Mouse (Mus musculus) ovary, postnatal 14 days (tissue): Measurements from ENCODE around the gene Snx25.
"Not testable (repeated sequence)": the region's sequence is repeated elsewhere in the genome, so short reads cannot be mapped to it uniquely, and the experiment has no call there.

ENCODE experiments used
- DNase-seq: peaks from one replicate; pipeline ENCODE4 v3.0.0; 2022; ENCODE audit warnings: low spot score

Gene Snx25

DNA sequence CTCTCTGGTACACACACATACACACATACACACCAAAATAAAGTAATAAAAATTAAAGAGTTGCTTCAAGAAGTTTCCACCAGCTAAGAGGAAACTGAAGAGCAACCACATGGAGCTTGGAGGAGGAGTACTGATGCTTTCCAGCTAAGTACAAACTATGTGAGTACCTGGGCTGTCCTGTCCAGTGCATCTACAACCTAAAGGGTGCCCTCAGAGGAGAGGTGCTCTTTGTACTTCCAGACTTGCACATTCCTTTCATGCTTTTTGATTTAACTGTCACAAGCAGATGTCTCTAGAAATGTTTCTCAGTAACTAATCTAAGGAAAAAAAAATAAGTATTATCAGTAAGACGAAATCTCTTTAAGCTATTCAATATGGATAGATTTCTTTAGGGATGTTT lies 14.6 kb downstream of the Snx25 start:
- DNase-seq: no peak

DNA sequence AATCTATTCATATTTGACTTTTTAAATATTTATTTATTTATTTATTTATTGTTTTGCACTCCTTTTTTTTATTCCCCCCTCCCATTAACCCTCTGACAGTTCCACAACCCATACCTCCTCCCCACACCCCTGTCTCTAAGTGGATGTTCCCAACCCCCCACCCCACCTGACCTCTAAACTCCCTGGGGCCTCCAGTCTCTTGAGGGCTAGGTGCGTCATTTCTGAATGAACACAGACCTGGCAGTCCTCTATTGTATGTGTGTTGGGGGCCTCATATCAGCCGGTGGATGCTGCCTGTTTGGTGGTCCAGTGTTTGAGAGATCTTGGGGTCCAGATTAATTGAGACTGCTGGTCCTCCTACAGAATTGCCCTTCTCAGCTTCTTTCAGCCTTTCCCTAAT lies 16.4 kb downstream of the Snx25 start:
- not testable (repeated sequence) for DNase-seq

DNA sequence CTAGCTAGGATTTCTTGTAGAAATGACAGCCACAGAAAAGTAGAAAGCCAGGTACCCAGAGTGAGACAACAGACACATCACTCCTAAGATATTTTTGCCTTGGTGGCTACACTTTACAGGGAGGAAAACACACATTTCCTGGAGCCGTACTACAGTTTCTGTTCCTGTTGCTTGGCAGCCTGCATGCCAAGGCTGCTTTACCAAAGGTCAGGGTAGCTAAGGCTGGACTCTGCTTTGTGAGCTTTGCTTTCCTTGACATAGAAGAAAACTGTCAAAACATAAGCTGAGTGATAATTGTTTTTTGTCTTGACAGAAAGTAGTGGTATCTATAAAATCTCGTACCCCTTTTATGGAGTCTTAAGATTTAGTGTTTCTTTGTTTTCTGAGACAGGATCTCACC lies 21.5 kb downstream of the Snx25 start:
- no peak for DNase-seq

DNA sequence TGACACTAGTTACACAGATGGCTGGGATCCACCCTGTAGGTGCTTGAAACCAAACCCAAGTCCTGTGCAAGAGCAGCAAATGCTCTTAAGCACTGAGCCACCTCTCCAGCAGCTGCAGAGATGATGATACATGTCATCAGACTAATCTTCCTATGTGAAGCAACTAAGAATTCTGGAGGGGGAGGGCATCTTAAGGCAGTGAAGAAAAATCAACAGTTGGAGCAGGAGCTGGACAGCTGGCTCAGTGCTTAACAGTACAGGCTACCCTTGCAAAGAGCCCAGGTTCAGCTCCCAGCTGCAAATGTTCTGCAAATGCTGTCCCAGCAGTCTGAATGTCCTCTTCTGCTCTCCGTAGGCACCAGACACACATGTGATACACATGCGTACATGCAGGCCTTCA lies 29.5 kb downstream of the Snx25 start:
- no peak for DNase-seq

DNA sequence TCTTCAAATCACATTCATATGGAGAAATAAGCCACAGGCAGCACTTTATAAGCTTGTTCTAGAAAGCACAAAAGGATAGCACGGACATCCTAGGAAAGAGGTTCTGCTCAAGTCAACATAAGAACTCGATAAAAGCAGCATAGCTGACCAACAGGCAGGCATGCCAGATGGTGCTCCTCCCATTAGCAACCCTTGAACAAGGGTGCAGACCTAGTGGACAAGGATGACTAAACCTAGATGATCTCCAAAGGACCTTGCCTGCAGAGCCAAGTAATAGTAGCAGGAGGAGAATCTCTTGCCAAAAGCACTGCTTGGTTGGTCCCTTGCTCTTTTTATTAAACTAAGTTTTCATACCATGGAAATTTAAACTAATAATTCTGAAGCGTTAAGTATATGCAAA lies 32.8 kb downstream of the Snx25 start:
- no peak for DNase-seq

DNA sequence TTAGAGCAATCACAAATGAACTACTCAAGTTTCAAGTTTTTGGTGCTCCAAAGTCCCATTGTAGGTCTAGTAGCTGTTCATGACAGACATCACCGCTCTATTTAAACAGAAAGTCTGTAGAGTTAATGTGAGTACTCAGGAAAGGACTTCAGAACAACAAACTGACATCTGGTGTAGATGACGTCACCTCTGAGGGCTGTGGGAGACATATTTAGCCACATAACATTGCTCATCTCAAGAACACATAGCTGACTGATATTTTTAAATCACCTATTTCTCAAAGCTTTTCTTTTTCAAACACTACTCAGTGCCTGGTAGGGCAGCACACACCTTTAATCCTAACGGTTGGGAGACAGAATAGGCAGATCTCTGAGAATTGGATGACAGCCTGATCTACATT lies 34.8 kb downstream of the Snx25 start:
- no peak for DNase-seq

DNA sequence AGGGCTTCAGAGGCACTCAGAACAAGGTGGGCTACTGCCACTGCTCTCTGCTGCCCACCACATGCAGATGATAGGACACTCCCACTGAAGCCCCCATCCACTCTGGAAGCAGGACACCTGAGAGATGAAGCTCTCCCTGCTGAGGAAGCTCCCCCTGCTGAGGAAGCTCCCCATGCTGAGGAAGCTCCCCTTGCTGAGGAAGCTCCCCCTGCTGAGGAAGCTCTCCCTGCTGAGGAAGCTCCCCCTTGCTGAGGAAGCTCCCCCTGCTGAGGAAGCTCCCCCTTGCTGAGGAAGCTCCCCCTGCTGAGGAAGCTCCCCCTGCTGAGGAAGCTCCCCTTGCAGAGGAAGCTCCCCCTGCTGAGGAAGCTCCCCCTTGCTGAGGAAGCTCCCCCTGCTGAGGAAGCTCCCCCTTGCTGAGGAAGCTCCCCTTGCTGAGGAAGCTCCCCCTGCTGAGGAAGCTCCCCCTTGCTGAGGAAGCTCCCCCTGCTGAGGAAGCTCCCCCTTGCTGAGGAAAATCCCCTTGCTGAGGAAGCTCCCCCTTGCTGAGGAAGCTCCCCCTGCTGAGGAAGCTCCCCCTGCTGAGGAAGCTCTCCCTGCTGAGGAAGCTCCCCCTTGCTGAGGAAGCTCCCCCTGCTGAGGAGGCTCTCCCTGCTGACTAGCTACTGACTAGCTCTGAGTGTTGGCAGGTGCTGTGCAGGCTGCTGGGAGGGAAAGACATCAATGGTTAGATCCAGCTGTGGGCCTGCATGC lies 38.4 kb downstream of the Snx25 start:
- not testable (repeated sequence) for DNase-seq

DNA sequence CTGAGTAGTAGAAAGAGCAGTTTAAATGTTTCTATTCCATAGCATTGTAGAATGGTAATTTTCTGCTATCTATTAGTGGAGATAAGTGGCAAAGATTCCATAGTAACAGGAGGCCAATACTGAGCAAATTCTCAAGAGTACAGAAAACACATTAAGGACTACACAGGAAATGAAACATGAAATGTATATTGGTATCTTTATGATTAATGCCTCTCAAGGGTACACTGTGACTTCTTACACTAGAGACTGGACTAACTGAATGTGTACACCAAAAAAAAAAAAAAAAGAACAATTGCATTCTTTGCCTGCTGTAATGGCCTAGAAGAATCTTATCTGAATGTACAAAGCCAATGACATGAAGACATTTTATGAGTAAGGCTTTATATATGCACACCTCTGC lies 44.3 kb downstream of the Snx25 start:
- no peak for DNase-seq

DNA sequence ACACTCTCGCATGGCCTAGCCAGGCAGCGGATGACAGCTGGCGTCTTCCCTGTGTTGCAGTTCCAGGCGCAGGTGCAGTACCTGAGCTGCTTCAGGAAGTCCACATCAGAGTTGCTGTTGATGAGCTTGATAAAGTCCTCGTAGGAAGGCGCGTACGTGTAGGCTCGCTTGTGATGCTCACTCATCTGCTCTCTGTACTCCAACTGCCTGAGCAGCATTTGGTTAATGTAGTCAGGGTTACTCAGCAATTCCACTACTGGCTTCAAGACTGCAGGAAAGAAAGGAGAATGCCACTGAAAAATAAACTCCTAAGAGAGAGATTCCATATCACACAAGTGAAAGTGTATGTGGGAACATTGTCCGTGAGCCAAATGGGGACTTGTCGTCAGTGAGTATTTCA lies 48.5 kb downstream of the Snx25 start:
- no peak for DNase-seq

DNA sequence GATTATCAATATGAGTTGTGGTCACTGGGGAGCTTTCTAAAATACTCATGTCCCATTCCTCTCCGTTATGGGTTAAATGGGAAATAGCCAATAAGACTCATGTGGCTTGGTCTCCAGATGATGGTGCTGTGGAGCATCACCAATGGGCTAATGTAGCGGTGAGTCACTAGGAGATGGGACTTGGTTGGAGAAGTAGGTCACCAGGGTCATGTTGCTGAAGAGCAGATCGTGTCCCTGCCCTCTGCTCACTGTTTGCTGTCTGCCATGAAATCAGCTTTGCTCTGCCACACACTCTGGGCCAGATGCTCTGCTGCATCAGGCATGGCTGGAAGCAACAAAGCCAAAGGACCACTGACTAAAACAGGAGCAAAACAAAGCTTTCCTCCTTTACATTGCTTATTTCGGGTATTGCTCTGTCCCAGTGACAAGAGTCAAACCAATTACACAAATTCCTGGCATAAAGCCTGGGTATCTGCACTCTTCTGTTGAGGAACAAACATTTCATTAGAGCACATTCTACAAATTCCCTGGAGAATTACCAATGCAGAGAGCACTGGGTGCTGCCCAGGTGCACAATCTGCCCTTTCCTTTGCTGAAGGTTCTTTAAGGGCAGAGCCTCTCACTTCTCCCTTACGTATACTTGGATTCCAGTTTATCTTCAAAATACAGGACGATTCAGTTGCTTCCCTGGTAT lies 59.1 kb downstream of the Snx25 start:
- no peak for DNase-seq

DNA sequence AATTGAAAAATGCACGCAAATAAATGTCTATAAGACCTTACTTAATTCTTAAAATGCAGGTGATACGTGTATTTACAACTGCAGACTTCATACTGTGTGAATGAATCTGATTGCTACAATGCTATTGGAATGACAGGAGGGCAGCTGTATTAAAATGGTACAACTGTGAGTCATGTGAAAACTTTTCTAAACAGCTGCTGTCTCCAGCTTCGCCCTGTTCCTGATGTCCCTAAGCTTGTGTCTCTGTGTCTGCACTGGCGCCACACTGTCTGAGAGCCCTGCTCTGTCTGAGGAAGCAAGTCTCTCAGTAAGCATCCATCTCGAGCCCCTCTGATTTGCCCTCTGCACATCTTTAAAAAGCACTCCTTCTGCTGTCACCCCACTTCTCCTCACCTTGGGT lies 68.8 kb downstream of the Snx25 start:
- DNase-seq: no peak

DNA sequence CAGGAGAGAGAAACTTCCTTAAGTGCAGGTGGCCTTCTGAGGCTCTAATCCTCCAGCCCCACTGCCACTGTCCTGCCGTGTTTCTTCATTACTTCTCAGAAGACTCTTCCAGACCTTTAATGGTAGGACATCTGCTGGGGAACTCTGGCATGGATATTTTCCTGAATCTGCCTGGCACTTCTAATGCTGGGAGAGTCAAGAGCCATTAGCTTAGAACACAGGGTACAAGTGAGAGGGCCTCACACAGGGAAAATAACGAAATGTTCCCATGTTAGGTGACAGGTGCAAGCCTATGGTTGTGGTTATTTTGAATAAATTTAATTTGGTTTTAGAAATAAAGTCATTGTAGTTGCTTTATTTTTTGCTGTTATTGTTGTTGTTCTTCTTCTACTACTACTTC lies 70.9 kb downstream of the Snx25 start:
- DNase-seq: no peak

DNA sequence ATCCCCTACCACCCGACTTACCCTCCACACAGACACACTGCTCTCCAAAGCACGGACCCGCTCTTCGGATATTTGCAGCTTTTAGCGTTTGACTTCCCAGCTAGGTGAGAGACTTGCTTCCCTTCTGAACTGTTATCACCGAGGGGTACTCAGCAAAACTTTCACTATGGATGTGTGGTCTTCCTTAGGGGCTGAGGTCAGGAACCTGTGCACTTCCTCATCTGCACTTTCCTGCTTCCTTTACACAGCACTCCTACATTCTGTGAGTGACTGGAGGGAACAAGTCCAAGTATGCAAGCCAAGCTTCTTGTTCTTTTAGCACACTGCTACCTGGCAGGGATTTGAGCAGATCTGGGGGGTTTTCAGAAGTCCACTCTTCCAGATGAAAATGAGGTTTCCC lies 73.1 kb downstream of the Snx25 start:
- DNase-seq: no peak

DNA sequence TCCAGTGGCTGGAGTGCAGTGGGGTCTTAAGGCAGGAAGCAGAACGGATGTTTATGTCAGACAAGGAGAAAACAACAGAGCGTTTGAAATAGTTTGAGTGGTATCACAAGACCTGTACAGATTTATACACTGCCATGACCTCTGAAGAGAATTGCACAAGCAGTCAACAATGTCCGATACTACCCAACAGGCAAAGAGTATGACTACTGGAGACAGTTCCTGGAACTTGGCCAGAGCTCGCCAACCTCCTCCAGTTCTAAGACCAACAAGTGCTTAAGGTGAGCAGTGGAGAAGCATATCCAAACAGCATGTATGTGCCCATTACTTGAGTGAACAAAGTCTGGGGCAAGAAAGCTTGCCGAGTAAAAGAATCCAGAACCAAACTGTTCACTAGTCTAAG lies 76.7 kb downstream of the Snx25 start:
- DNase-seq: no peak

DNA sequence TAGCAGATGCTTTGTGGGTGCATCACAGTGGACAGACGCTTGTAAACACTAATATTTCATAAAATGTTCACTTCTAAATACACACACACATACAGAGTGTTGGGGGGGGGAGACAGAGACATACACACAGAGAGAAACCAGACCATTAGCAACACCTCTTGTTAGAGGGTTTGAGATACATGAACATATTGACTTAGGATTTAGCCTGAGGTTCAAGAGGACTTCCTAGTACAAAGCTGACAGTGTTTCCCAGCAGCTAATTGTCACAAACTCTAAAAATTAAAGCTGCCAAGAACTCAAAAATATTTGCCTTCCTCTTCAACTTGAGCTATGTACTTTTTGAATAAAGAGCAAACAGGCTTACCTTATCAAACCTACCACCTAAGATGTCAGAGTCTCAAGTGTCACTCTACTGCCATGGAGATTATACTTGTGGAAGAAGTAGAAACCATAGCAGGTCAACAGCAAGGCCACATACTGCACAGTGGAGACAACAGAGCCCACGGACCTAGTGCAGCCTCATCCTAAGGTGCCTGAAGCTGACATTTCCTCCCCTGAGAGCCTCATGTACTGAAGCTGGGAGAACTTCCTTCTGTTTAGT lies 78.3 kb downstream of the Snx25 start:
- no peak for DNase-seq

DNA sequence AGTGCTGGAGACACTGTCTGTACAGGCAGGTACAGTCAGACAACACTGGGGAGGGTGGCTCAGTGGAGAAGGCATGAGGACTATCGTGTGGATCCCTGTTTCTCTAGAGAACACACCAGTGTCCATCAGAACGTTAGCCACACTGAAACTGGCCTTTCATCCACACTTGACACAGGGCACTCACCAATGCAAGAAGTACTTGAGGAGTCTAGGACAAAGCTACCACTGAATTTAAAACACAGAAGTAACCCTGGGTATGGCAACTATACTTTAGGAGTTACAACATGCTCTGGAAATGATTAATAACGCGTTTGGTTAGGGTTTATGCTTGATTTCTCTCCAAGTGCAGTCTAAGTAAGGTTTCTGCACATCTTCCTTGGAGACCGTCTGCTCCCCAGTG lies 79.2 kb downstream of the Snx25 start:
- DNase-seq: no peak

DNA sequence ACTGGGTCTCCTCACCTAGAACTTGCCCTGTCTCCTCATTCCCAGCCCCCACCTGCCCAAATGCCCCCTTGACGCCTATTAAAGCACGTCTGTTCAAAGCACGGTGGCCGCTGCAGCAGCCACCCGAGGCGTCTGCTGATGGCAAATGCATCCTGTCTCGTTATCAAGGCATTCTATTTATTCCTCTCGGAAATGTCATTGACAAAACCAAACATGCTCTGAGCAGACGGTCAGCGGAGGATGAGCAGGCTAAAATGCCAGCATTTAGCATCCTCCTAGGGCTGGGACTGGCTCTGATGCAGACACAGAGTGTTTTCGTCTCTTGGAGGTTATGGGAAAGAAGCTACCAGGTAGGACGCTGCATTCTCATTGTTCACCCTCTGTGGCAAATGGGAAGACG lies 111.7 kb downstream of the Snx25 start:
- DNase-seq: no peak

DNA sequence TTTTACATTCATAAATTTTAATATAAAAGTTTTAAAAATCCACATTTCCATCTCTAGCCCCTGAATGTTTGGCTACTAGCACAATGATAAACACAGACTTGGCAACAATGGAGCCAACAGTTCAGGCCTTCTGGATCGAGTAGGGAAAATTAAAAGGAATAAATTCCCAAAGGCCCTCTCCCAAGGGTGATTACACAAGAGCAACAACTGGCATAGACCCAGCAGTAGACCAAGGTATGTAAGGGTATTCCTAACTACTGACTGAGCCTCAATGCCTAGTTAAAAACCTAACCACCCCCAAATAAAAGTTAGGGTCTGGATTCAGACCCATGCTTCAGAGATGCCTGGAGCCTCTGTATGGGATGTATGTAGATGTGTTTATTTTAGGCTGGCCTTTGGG lies 112.3 kb downstream of the Snx25 start:
- no peak for DNase-seq

DNA sequence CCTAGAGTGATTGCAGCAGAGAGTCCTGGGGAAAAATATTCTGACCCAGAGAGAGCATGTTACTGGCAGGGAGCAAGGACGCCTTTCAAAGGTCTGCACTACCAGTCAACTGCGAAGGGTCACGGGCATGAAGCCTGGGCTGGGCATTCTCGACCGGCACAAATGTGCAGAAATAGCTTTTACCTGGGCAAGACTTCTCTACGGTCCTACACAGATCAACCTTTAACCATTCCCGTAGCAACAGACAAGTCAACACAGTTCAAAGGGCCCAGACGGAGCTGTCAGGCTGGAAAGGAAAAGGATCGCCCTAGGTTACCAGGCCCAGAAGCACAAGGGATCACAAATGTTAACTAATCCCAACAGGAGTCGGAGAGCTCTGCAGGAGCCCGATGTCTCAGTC lies 115.7 kb downstream of the Snx25 start:
- DNase-seq: no peak

DNA sequence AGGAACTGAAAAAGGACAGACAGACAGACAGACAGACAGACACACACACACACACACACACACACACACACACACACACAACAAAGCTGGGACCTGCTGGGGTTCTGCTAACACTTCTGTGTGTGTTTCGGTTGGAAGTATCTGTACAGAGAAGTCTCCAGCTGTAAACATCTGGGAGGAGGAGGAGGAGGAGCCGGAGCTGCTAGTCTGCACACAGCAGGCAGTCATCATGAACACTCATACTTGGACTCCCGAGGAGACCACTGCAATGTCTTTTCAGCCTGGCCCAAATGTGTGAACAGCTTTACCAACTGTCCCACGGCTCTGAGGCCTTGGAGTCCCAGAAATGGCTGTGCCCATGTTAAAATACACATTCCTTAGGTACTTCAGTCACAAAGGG lies 127.6 kb downstream of the Snx25 start:
- DNase-seq: no peak

DNA sequence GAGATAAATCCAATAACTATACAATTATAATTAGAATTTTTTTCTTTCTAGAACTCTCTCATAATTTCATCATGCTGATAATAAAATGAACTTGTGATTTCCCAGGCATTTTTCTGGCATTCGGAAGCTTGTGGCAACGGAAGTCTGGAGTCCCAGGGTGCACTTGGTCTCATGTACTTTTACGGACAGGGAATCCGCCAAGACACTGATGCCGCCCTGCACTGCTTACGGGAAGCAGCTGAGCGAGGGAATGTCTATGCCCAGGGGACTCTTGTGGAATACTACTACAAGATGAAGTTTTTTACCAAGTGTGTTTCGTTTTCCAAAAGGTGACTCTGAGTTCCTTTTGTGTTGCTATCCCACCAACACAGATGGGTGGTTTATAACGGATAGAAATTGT lies 129.2 kb downstream of the Snx25 start:
- no peak for DNase-seq

DNA sequence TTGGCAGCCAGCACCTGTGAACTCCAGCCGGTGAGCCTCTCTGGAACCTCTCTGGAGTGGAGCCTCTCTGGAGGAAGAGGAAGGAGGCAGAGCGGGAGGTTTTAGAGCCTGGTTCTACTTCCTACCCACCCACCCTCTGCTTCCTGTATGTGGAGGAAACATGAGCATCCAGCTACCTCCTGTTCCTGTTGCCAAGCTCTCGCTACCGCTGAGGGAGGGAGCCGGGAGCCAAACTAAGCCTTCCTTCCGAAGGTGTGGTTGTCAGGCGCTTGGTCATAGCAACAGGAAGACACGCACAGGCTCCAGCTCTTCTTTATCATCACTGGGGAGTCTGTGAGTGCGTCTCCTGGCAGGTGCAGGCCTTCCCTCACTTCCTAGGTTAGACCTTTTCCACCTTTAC lies 129.8 kb downstream of the Snx25 start:
- DNase-seq: no peak
